Mouse (Mus musculus) neutrophil, adult 65 days (primary cell): ENCODE measurements around the gene Kctd17. TPM values are rescaled to one million over a fixed set of nuclear protein-coding genes. Genes with fewer than 3 reads are reported as not detected.

Experiments
- total RNA-seq: library from RNA; stranded (reverse); gene quantifications from 2 replicates; pipeline ENCODE4 v1.2.4, GENCODE M21; 2023

Gene Kctd17
- total RNA-seq: 5.1 and 7.8 TPM in 2 replicates

GRCm38 (mm10) chr15:78428391-78429138 is at the start of gene Kctd17:
Kctd17 (plus strand) TSS chr15:78428564.

DNA sequence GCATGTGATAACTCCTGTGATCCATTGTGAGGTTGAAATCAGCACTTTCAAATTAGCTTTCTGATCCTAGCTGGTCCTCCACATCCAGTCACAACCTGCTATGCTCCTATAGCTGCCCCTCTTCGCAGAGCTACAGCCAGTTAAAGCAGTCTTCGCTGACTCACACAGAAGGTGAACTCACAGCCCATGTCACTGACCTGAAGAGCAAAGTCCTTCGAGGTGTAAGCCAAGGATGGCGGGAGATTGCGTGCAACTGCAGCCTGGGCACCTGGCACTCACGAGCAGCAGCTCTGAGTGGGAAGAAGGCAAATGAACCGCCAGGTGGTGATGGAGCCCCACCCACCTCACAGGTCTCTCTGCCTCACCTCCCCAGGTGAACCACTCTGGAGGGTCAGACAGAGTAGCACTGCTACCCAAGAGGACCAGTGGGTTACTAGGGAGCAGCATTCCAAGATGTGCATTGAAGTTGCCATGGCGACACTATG is 32.8 kb upstream of the Kctd17 start, which contains the start of gene Tex33:
Gene Tex33 (minus strand): TSS at position 435 of the 485 bp plus-strand sequence.

GRCm38 (mm10) chr15:78405517-78406211 is 22.7 kb upstream of the Kctd17 start, which contains the start of gene Tst:
Tst (minus strand) TSS chr15:78405907.

GRCm38 (mm10) chr15:78406293-78406934 is 21.9 kb upstream of the Kctd17 start, which contains the start of gene Mpst:
Mpst (plus strand) TSS chr15:78406416.

GRCm38 (mm10) chr15:78468379-78468937 is 40.1 kb downstream of the Kctd17 start, which contains the start of gene Tmprss6:
Tmprss6 (minus strand) TSS chr15:78468634.

Other genes with a start within 250 kb of the Kctd17 start
- gene Pvalb, start 222.2 kb upstream of the Kctd17 start, total RNA-seq: not detected in 2 replicates
- gene Ncf4, start 183.8 kb upstream of the Kctd17 start, total RNA-seq: 753 and 775 TPM in 2 replicates
- gene Csf2rb2, start 122.8 kb upstream of the Kctd17 start, total RNA-seq: 26.7 and 28.6 TPM in 2 replicates
- 233 and 237 TPM in 2 replicates for gene Csf2rb, start 102.8 kb upstream of the Kctd17 start, total RNA-seq
- not detected in 2 replicates for gene Tex33, start 32.7 kb upstream of the Kctd17 start, total RNA-seq
- gene Tst, start 22.7 kb upstream of the Kctd17 start, total RNA-seq: 19.2 and 23.1 TPM in 2 replicates
- gene Mpst, start 22.1 kb upstream of the Kctd17 start, total RNA-seq: 29.4 and 30.6 TPM in 2 replicates
- not detected in 2 replicates for gene Tmprss6, start 40.1 kb downstream of the Kctd17 start, total RNA-seq
- gene Il2rb, start 66.7 kb downstream of the Kctd17 start, total RNA-seq: 0.66 TPM in 1 of 2 replicates, not detected in the other
- gene C1qtnf6, start 102.9 kb downstream of the Kctd17 start, total RNA-seq: 0.16 and 1.0 TPM in 2 replicates
- not detected in 2 replicates for gene Sstr3, start 116.1 kb downstream of the Kctd17 start, total RNA-seq
- gene Rac2, start 144.2 kb downstream of the Kctd17 start, total RNA-seq: 1,248 and 1,692 TPM in 2 replicates
- 179 and 199 TPM in 2 replicates for gene Cyth4, start 168.5 kb downstream of the Kctd17 start, total RNA-seq